Mouse (Mus musculus): ENCODE results near the gene Tcerg1l.

Gene Tcerg1l

DNA sequence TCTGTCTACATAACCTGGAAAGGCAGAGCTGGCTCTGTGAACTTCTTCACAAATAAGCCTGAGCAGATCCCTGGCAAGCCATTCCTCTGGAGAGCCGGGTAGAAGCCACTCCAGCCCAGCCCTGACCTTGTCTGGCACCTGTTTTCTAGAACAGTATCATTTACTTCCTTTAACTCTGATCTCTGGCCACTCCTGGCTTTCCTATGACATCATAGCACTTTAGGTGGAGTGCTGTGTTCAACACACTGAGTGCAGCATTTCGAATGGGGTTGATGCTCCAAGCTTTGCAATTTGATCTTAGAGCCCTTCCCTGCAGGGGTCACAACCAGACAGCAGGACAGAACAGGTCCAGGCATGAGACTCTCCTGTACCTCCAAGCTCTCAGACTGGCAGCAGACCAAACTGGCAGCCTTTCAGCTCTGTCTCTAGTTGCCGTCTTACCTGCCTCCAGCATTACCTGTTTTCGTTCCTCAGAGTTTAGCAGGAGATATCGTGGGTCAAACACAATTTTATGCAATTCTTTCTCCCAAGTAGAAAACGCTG lies 179.9 kb downstream of the Tcerg1l start:
- DNase-seq = no peak

DNA sequence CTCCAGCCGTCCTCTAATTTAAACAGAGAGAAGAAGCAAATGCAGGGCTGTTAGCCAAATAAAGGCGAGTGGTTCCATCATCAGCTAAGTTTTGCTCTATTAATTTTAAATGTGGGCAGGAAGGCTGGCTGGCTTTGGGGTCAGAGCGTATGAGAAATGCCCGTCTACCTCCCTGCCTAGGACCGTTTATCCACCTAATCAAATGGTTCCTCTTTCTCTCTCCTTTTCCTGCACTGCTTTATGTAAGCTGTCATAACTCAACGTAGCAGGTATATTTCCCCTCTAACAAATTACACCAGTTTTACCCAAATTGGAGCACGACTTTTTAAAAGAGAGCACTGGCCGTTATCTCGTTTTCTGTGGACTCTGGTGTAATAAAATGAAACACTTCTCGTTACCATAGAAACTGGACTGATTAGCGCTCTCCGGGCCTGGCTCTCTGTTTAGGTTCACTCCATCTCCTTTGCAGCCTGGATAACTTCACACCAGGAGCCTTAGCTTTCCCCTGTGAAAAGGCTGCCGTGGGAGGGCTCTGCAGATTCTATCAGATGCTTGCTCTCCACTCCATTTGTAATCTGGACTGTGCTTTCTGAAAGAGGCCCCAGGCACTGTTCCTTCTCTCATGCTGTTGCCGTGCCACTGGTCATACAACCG lies 182.2 kb downstream of the Tcerg1l start:
- DNase-seq = no peak

DNA sequence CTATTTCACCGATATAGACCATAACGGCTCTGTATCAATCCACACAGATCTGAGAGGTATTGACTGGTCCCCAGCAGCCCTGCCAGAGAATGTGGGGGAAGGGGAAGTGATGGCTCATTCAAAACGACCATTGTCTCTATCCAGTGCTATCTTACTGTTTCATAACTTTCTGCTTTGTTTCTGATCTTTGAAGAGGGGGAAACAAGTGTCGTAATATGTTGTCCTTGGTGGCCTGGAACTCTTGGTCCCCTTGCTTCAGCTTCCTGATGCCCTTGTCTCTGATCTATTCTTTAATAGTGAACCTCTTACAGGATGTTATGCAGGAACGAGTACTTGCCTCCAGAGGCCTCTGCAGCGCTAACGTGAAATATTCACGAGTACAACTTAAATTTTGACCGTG lies 182.8 kb downstream of the Tcerg1l start:
- DNase-seq = no peak

DNA sequence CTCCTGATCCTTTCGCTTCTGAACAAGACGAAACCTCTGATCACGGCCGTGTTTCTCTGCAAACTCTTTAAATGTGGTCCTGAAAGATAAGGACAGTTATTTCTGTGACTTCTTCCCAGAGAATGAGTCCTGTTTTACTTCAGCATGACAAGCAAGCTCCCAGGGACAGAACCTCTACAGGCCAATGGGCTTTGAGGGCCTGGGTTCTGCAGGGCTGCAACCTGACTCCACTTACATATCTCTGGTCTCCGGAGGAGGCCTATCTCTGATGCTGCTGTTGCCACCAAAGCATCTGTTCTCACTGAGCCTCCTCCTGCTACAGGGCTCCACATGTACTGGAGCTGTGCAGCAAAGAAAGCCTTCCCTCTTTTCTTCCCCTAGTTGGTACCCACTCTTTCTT lies 187.8 kb downstream of the Tcerg1l start:
- no peak for DNase-seq

DNA sequence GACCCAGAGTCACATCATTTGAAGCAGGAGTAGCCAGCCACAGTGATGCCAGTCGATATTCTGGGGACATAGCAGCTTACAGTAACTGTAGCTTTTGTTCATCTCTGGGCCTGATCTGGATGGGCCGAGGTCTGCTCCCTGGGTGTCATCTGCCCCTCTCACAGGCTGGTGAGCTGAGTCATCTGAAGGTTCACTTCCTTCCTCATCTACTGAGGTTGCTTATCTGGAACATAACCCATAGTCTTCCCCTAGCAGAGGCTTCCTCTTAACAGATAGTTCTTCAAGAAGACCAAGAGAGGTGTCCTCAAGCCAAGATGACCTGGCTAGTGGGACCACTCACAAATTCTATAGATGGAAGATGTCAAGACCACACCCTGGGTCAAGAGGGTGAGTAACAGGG lies 192.4 kb downstream of the Tcerg1l start:
- DNase-seq = no peak

DNA sequence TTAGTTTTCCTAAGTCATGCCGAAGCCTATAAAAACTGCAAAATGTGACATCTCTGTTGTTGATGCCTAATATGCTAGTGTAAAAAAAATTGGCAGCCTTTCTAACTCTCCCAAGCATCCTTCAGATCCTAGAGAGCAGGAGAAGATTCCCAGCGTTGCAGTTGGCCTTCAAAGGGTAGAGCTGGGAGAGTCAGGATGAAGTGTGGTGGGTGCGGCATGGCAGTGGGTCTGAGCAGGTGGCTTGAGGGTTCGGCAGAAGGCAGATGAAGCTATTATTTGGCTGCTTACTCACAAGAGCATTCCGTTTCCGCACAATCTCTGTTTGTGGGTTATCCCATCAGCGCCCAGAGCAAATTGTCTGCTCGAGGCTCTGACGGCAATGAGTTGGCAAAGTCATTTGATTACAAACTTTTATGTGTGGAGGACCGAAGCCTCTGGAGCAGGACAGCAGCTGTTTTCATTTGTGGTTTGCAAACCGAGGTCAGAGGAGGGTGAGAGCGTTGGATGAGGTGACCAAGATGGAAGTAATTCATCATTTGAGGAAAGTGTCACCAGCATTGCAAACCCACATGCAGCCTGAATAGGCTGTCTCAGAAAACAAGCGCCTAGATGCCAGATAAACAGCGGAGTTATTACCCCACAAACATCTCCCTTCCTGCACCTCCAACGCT lies 195.2 kb downstream of the Tcerg1l start:
- peak; percentile 34 to 51 for DNase-seq

DNA sequence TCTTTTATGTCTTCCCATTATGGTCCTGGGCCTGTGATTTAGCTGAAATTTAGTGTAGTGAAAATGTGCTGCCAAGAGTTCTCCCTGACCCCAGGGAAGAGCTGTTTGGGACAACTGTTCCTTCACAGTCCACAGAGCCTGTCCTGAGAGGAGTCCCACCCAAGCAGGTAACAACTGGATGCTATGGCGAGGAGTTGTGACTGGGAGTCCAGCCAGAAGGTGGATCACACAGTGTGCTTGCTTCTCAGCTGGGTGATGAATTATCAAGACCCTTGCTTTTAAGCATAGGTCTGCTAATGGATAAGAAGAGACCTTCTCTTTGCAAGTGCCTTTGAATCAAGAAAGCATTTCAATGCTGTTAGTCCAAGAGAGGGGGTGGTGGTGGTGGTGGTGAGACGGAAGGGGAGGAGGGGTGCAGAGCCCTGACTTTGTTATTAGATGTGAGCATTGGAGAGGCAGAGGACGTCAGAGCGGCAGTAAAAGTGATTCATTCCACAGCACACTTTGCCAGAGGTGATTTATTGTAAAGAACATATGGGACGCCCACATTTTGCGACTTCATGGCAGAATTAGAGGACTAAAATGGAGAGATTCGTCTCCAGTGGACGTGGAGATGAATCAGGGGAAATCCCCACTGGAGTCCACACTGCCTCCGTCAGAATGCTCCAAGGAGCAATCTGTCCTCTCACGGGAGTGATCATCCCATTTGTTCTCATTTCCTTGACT lies 198.0 kb downstream of the Tcerg1l start:
- peak; percentile 21 to 31 for DNase-seq

DNA sequence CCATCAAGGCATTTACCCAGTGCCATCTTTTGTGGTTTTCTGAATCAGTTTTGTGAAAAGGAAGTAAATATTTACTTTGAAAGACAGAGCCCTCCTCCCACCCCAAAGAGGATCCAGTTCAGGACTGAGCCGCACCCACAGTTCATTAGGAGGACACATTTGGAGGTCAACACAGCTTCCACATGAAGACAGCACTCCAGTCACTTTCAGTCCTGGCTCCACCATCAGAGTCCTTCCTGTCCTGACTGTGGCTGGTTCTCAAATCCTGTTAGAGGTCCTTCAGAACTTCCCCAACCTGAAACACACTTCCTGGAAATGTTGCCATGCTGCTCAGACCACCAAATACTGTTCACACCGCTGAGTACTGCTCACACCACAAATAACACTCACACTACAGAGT lies 201.4 kb downstream of the Tcerg1l start:
- DNase-seq = no peak

DNA sequence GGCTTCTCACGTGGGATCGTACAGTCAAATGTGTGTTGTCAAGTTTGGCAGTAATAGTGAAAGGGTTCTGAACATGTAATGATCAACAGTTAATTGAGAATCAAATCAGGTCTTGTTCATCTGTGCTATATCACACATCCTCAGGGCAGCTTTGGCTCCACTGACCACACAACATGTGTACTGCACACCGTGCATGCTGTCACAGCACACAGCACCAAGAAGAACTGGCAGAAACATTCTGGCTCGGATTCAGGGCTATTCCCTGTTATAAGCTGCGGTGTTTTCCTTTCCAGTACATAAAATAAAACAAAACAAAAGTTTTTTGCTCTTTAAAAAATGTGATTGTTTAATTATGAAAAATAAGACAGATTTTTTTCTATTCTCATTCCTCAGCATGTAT lies 213.3 kb downstream of the Tcerg1l start:
- no peak for DNase-seq

DNA sequence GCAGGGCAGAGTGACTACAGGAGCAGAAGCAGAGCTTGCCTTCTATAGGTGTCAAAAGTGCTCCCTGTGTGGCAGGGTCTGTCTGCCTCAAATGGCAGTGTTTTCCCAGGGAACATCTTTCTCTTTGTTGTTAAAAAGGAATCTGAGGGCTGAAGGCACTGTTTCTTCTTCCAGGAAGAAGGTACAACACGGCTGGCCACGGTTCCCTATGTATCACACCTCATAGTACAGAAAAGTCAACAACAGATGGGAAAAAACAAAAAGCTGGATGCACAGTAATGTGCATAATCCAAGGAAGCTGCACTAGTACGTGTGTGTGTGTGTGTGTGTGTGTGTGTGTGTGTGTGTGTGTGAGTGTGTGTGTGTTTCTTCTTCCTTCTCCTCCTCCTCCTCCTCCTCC lies 215.3 kb downstream of the Tcerg1l start:
- no peak for DNase-seq

DNA sequence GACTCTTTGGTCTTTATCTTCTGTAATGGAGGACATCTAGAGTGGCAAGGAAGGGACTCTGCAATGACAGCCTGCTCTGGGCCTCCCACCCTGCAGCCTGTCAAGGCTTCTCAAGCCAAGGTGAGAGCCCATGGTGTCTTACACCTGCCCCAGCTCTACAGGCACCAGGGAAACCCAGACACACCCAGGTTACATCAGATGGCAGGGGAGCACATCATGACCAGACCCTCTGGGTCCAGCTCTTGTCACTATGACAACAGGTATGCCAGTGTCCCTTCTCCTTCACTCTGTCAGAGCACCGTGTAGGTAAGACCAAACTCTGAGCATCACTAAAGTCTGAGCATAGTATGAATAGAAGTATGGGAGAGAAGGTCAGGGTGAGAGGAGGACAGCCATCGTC lies 218.9 kb downstream of the Tcerg1l start:
- no peak for DNase-seq

DNA sequence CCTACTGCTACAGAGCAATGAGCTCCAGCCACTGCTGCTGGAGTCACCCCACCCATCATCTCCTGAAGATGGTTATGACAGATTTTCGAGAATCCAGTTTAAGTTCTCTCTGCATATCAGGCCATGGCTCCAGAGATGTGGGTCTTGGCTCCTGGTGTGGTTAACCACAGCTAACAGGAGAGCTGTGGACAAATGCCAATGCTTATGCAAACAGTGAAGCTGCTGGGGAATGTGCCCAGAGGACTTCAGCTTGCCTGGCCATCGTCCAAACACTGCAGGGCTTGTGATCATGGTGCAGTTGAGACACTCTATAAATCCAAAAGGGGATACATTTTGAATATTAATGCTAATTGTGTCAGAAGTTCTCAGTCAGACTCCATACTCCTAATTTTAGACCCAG lies 221.5 kb downstream of the Tcerg1l start:
- peak; percentile 13 to 27 for DNase-seq

DNA sequence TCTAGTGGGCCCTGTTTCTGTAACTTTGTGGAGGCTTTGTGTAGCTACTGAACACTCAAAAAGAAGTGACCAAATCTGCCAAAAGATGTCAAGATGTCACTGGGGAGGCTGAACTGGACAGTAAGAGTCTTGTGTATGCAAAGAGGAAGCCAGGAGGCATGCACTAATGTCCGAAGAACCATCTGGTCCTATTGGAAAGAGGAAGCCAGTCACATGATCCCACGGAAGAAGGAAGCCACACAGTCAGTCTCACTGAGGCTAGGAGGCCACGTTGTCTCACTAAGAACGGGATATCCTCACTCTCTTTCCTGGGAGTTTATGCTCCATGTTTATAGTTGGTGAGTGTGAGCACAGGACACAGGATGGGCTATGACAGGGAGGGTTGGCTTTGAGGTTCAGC lies 227.1 kb downstream of the Tcerg1l start:
- no peak for DNase-seq

All from kidney, postnatal 4 days (tissue).